Mouse (Mus musculus): Measurements from ENCODE around the gene Noct. TPM values are rescaled to one million over a fixed set of nuclear protein-coding genes. Genes with fewer than 3 reads are reported as not detected.

Noct gene
- polyA plus RNA-seq, 1 experiment from 2014 or later = 20.5 TPM

DNA sequence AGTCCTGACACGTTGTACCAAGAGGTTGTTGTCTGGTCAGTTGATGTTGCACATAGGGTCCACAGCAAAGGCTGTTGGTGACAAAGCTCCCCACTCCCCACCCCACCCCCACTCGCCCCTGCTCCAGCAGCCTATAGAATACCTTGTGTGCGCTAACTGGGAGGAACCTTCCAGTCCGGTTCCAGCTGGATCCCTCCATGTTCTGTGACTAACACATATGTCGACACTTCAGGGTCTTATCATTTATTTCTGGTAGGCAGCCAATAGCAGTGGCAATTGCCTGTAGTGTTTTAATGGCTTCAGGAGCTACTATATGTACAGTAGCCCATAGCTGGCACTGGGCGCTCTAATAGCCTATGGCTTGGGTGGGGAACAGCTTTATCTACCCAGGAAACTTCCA, 1.9 kb upstream of the Noct start:
- no peak for DNase-seq
- H3K4me2 ChIP-seq = no peak overlapping the region
- WGBS (ENCODE audit: insufficient replicate concordance) = 82% methylated on average over 6 of the region's 6 CpGs

GRCm38 (mm10) chr3:51222834-51223460, 1.3 kb upstream of the Noct start:
- peak overlapping the region; percentile 92 for H3K4me2 ChIP-seq
- WGBS (ENCODE audit: insufficient replicate concordance) = 50% methylated on average over 10 of the region's 10 CpGs
- no peak overlapping the region for H3K4me3 ChIP-seq (replicated peaks)
- DNase-seq (no peak), ATAC-seq (ENCODE audit: low read depth) (no peak)
- 0 out of 2 replicates have a peak, but pooled peaks cover 4% of the 10 kb centered on the region for H3K27me3 ChIP-seq
- H3K27ac ChIP-seq = no peak overlapping the region; the same call in 1 of the 2 replicates
- peak overlapping the region; percentile 100; the same call in 1 of the 2 replicates for H3K9ac ChIP-seq
- H3K4me1 ChIP-seq (replicated peaks) = peaks cover 36% of the 10 kb centered on the region
- 0 out of 2 replicates have a peak, but pooled peaks cover 2% of the 10 kb centered on the region for H3K36me3 ChIP-seq
- no peaks in the 10 kb centered on the region for H3K9me3 ChIP-seq (replicated peaks)

More for the DNA sequence above, 1.9 kb upstream of the Noct start:
- Histone ChIP-seq H3K27me3 (0 out of 2 replicates have a peak, but pooled peaks cover 4% of the 10 kb centered on the region), H3K9ac (no peak overlapping the region), H3K27ac (no peak overlapping the region), H3K36me3 (0 out of 2 replicates have a peak, but pooled peaks cover 2% of the 10 kb centered on the region), H3K9me3 (replicated peaks) (no peaks in the 10 kb centered on the region), H3K4me3 (replicated peaks) (no peak overlapping the region), H3K4me1 (replicated peaks) (peaks cover 30% of the 10 kb centered on the region)
- no peak for ATAC-seq (ENCODE audit: low read depth)

- WGBS (ENCODE audit: insufficient replicate concordance) = 46% methylated on average over 5 of the region's 5 CpGs
- peaks cover 42% of the 10 kb centered on the region for H3K4me1 ChIP-seq (replicated peaks)
- no peaks in the 10 kb centered on the region for H3K9me3 ChIP-seq (replicated peaks)
- ATAC-seq (ENCODE audit: low read depth) (no peak), DNase-seq (no peak)
- peak overlapping the region; percentile 92 for H3K4me2 ChIP-seq
- peak overlapping the region; percentile 98 for H3K4me3 ChIP-seq (replicated peaks)
- peak overlapping the region; percentile 97 for H3K27ac ChIP-seq
- 0 out of 2 replicates have a peak, but pooled peaks cover 4% of the 10 kb centered on the region for H3K27me3 ChIP-seq
- peak overlapping the region; percentile 100 for H3K9ac ChIP-seq
- peaks cover 3% of the 10 kb centered on the region; the same call in 1 of the 2 replicates for H3K36me3 ChIP-seq
Observed at GRCm38 (mm10) chr3:51223556-51223955, 691 bp upstream of the Noct start.

- WGBS (ENCODE audit: insufficient replicate concordance) = 1% methylated on average over 39 of the region's 39 CpGs
- Histone ChIP-seq H3K27me3 (0 out of 2 replicates have a peak, but pooled peaks cover 4% of the 10 kb centered on the region), H3K4me1 (replicated peaks) (peaks cover 60% of the 10 kb centered on the region), H3K27ac (peak overlapping the region; percentile 97), H3K36me3 (peaks cover 8% of the 10 kb centered on the region; the same call in 1 of the 2 replicates), H3K4me3 (replicated peaks) (peak overlapping the region; percentile 98), H3K9me3 (replicated peaks) (no peaks in the 10 kb centered on the region), H3K9ac (peak overlapping the region; percentile 100), H3K4me2 (peak overlapping the region; percentile 92)
- DNase-seq (no peak), ATAC-seq (ENCODE audit: low read depth) (peak; percentile 1; the same call in 1 of the 2 replicates)
Observed at GRCm38 (mm10) chr3:51225226-51225750, 1.0 kb downstream of the Noct start.

DNA sequence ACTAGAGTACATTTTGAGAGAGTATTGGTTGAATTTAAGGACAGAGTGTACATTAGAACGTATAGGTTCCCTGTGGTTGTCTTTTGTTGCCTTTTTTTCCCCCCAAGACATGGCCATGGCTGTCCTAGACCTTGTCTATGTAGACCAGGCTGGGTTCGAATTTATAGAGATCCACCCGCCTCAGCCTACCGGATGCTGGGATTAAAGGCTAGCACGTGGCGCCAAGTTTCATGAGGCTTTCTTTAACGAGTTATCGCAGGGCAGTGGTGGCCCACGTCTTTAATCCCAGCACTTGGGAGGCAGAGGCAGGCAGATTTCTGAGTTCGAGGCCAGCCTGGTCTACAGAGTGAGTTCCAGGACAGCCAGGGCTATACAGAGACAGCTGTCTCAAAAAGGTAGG, 1.7 kb downstream of the Noct start:
- peaks cover 8% of the 10 kb centered on the region; the same call in 1 of the 2 replicates for H3K36me3 ChIP-seq
- 66% methylated on average over 10 of the region's 10 CpGs for WGBS (ENCODE audit: insufficient replicate concordance)
- H3K27me3 ChIP-seq = 0 out of 2 replicates have a peak, but pooled peaks cover 4% of the 10 kb centered on the region
- peak overlapping the region; percentile 100 for H3K9ac ChIP-seq
- H3K27ac ChIP-seq = peak overlapping the region; percentile 97
- no peak for ATAC-seq (ENCODE audit: low read depth)
- DNase-seq = no peak
- H3K4me3 ChIP-seq (replicated peaks) = peak overlapping the region; percentile 98
- peak overlapping the region; percentile 92 for H3K4me2 ChIP-seq
- no peaks in the 10 kb centered on the region for H3K9me3 ChIP-seq (replicated peaks)
- H3K4me1 ChIP-seq (replicated peaks) = peaks cover 66% of the 10 kb centered on the region

DNA sequence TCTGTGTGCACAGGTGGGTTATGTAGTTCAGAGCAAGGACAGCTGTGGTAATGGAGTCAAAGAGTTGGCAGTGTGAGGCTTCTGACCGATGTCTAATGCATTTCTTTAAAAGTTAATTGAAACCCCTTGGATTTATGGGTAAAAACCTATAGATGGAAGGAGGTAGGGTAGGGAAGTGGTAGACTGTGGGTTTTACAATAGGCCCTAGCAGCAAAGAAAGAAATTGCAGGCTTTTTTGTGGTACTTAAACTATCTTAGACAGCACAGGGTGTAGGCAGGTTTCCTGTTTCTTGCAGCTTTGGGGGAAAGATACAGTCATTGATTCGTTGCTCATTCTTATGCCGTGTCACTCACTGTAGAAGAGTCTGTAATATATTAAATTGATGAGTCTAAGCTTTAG, 2.4 kb downstream of the Noct start:
- H3K9ac ChIP-seq = peak overlapping the region; percentile 100
- no peaks in the 10 kb centered on the region for H3K9me3 ChIP-seq (replicated peaks)
- ATAC-seq (ENCODE audit: low read depth) = no peak
- H3K4me1 ChIP-seq (replicated peaks) = peaks cover 73% of the 10 kb centered on the region
- peak; percentile 21 for DNase-seq
- peak overlapping the region; percentile 92 for H3K4me2 ChIP-seq
- H3K4me3 ChIP-seq (replicated peaks) = peak overlapping the region; percentile 98
- H3K27ac ChIP-seq = peak overlapping the region; percentile 97
- 24% methylated on average over 3 of the region's 3 CpGs for WGBS (ENCODE audit: insufficient replicate concordance)
- peaks cover 8% of the 10 kb centered on the region; the same call in 1 of the 2 replicates for H3K36me3 ChIP-seq
- H3K27me3 ChIP-seq = 0 out of 2 replicates have a peak, but pooled peaks cover 4% of the 10 kb centered on the region

- peak overlapping the region; percentile 97 for H3K27ac ChIP-seq
- H3K36me3 ChIP-seq = peaks cover 14% of the 10 kb centered on the region; the same call in 1 of the 2 replicates
- H3K9ac ChIP-seq = peak overlapping the region; percentile 100
- H3K4me3 ChIP-seq (replicated peaks) = peak overlapping the region; percentile 98
- WGBS (ENCODE audit: insufficient replicate concordance) = 50% methylated on average over 10 of the region's 10 CpGs
- DNase-seq (peak; percentile 71), ATAC-seq (ENCODE audit: low read depth) (no peak)
- H3K4me2 ChIP-seq = peak overlapping the region; percentile 92
- H3K27me3 ChIP-seq = no peaks in the 10 kb centered on the region
- peaks cover 84% of the 10 kb centered on the region for H3K4me1 ChIP-seq (replicated peaks)
- no peaks in the 10 kb centered on the region for H3K9me3 ChIP-seq (replicated peaks)
Observed at GRCm38 (mm10) chr3:51228038-51228820, 4.0 kb downstream of the Noct start.

DNA sequence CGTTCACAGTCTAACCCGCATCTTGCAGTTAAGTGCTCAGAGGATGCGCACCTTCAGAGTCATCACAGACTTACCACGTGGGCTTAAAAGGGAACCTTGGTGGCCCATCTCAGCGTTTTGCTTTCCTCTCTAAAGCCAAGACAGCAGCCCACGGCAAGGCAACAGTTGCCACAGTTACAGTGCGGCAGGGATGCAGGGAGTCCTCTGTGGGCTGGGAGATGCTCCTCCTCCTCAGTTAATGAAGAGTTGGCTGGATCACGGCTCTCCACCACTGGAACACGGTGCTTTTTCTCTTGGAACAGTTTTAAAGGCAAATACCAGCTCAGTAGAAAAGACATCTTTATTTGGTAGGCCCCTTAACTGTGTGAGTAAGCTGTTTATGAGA, 4.6 kb downstream of the Noct start:
- Histone ChIP-seq H3K27me3 (no peaks in the 10 kb centered on the region), H3K36me3 (peaks cover 14% of the 10 kb centered on the region; the same call in 1 of the 2 replicates), H3K4me2 (peak overlapping the region; percentile 92), H3K4me1 (replicated peaks) (peaks cover 84% of the 10 kb centered on the region), H3K9ac (peak overlapping the region; percentile 100), H3K4me3 (replicated peaks) (peak overlapping the region; percentile 40), H3K27ac (peak overlapping the region; percentile 97), H3K9me3 (replicated peaks) (no peaks in the 10 kb centered on the region)
- WGBS (ENCODE audit: insufficient replicate concordance) = 74% methylated on average over 9 of the region's 9 CpGs
- no peak for ATAC-seq (ENCODE audit: low read depth)
- DNase-seq = no peak

GRCm38 (mm10) chr3:51229226-51229625, 5.0 kb downstream of the Noct start:
- 60% methylated on average over 3 of the region's 3 CpGs for WGBS (ENCODE audit: insufficient replicate concordance)
- Histone ChIP-seq H3K4me1 (replicated peaks) (peaks cover 84% of the 10 kb centered on the region), H3K4me3 (replicated peaks) (peak overlapping the region; percentile 40), H3K9ac (peak overlapping the region; percentile 100), H3K27me3 (no peaks in the 10 kb centered on the region), H3K9me3 (replicated peaks) (no peaks in the 10 kb centered on the region), H3K4me2 (peak overlapping the region; percentile 92), H3K27ac (peak overlapping the region; percentile 97), H3K36me3 (peaks cover 14% of the 10 kb centered on the region; the same call in 1 of the 2 replicates)
- DNase-seq = no peak
- no peak for ATAC-seq (ENCODE audit: low read depth)

GRCm38 (mm10) chr3:51230146-51230835, 6.0 kb downstream of the Noct start:
- H3K36me3 ChIP-seq = peaks cover 22% of the 10 kb centered on the region
- H3K9me3 ChIP-seq (replicated peaks) = no peaks in the 10 kb centered on the region
- H3K4me2 ChIP-seq = peak overlapping the region; percentile 92
- peak; percentile 92 for ATAC-seq (ENCODE audit: low read depth)
- H3K27me3 ChIP-seq = no peaks in the 10 kb centered on the region
- peak; percentile 87 for DNase-seq
- 9% methylated on average over 6 of the region's 6 CpGs for WGBS (ENCODE audit: insufficient replicate concordance)
- H3K4me1 ChIP-seq (replicated peaks) = peaks cover 95% of the 10 kb centered on the region
- H3K27ac ChIP-seq = peak overlapping the region; percentile 97
- H3K4me3 ChIP-seq (replicated peaks) = peak overlapping the region; percentile 40
- H3K9ac ChIP-seq = peak overlapping the region; percentile 100
